Comparison of ENCODE assay signal across 13 mouse cellular contexts in genomic region chr6:103405961-103406360, GRCm38 (mm10).
"Had no signal": no experiment of that assay in that cellular context is flagged by ENCODE, and none has a peak within 500 bp of the region (broad histone marks: within the 10 kb centered on the region; RNA-seq: fewer than 3 reads in every experiment).

No protein-coding gene starts in this region.

- H3K27me3 ChIP-seq: limb, embryonic 12.5 days; limb, embryonic 15.5 days; midbrain, embryonic 13.5 days had no signal

- DNase-seq: left cerebral cortex, postnatal 4 days; liver, postnatal 0 days; thymus, adult 18-20 months; thymus, postnatal 36 days had no signal

- H3K4me2 ChIP-seq: limb, embryonic 12.5 days; limb, embryonic 15.5 days; liver, embryonic 11.5 days; lung, embryonic 14.5 days; midbrain, embryonic 13.5 days had no signal

- H3K9me3 ChIP-seq: limb, embryonic 12.5 days; limb, embryonic 15.5 days; midbrain, embryonic 13.5 days had no signal

- H3K4me1 ChIP-seq: limb, embryonic 12.5 days; limb, embryonic 15.5 days; midbrain, embryonic 13.5 days had no signal

- H3K9ac ChIP-seq: limb, embryonic 12.5 days; limb, embryonic 15.5 days; liver, embryonic 14.5 days; liver, postnatal 0 days; lung, embryonic 14.5 days; midbrain, embryonic 13.5 days had no signal

- H3K36me3 ChIP-seq: limb, embryonic 12.5 days; limb, embryonic 15.5 days; midbrain, embryonic 13.5 days had no signal

- ATAC-seq: intestine, postnatal 0 days; liver, postnatal 0 days; lung, postnatal 0 days; midbrain, embryonic 13.5 days had no signal

- H3K4me3 ChIP-seq: limb, embryonic 12.5 days; limb, embryonic 15.5 days; midbrain, embryonic 13.5 days had no signal

- H3K27ac ChIP-seq: limb, embryonic 12.5 days; limb, embryonic 15.5 days; liver, embryonic 14.5 days; macrophage; midbrain, embryonic 13.5 days had no signal
